Mouse (Mus musculus): ENCODE measurements around the gene Proca1.

Proca1 gene

GRCm38 (mm10) chr11:78166161-78166560 lies 27.0 kb upstream of the Proca1 start:
- no peak for DNase-seq (ENCODE audit: low spot score in 2 of 2)

- DNase-seq (ENCODE audit: low spot score in 2 of 2), result no peak
Measured at GRCm38 (mm10) chr11:78166640-78167039, 26.6 kb upstream of the Proca1 start.

- no peak for DNase-seq (ENCODE audit: low spot score in 2 of 2)
Measured at GRCm38 (mm10) chr11:78167257-78167959, 25.8 kb upstream of the Proca1 start.

GRCm38 (mm10) chr11:78168541-78169468 lies 24.4 kb upstream of the Proca1 start:
- DNase-seq (ENCODE audit: low spot score in 2 of 2), result no peak

- no peak for DNase-seq (ENCODE audit: low spot score in 2 of 2)
Measured at GRCm38 (mm10) chr11:78170306-78170705, 22.9 kb upstream of the Proca1 start.

- no peak for DNase-seq (ENCODE audit: low spot score in 2 of 2)
Measured at GRCm38 (mm10) chr11:78171328-78171727, 21.9 kb upstream of the Proca1 start.

GRCm38 (mm10) chr11:78172034-78172747 lies 21.0 kb upstream of the Proca1 start:
- DNase-seq (ENCODE audit: low spot score in 2 of 2), result no peak

GRCm38 (mm10) chr11:78172748-78173383 lies 20.3 kb upstream of the Proca1 start:
- DNase-seq (ENCODE audit: low spot score in 2 of 2), result no peak

- no peak for DNase-seq (ENCODE audit: low spot score in 2 of 2)
Measured at GRCm38 (mm10) chr11:78174506-78174905, 18.7 kb upstream of the Proca1 start.

- no peak for DNase-seq (ENCODE audit: low spot score in 2 of 2)
Measured at GRCm38 (mm10) chr11:78175771-78176401, 17.3 kb upstream of the Proca1 start.

GRCm38 (mm10) chr11:78176402-78176862 lies 16.8 kb upstream of the Proca1 start, which contains the start of the genes Nek8 and Tlcd1:
TSS of gene Nek8 (minus strand) at chr11:78176675.
TSS of gene Tlcd1 (plus strand) at chr11:78176711.
- peak in 1 of 2 experiments; percentile 74 for DNase-seq (ENCODE audit: low spot score in 2 of 2)

- DNase-seq (ENCODE audit: low spot score in 2 of 2), result no peak
Measured at GRCm38 (mm10) chr11:78176905-78177331, 16.3 kb upstream of the Proca1 start.

- DNase-seq (ENCODE audit: low spot score in 2 of 2), result no peak
Measured at GRCm38 (mm10) chr11:78177437-78177836, 15.8 kb upstream of the Proca1 start.

GRCm38 (mm10) chr11:78177903-78178858 lies 15.0 kb upstream of the Proca1 start:
- DNase-seq (ENCODE audit: low spot score in 2 of 2), result peak; percentile 96 to 98

- DNase-seq (ENCODE audit: low spot score in 2 of 2), result peak in 1 of 2 experiments; percentile 66
Measured at GRCm38 (mm10) chr11:78178859-78179437, 14.2 kb upstream of the Proca1 start.

- DNase-seq (ENCODE audit: low spot score in 2 of 2), result no peak
Measured at GRCm38 (mm10) chr11:78179438-78179999, 13.7 kb upstream of the Proca1 start.

GRCm38 (mm10) chr11:78180081-78180761 lies 13.0 kb upstream of the Proca1 start:
- DNase-seq (ENCODE audit: low spot score in 2 of 2), result no peak

- DNase-seq (ENCODE audit: low spot score in 2 of 2), result no peak
Measured at GRCm38 (mm10) chr11:78181830-78182357, 11.3 kb upstream of the Proca1 start.
